Mouse (Mus musculus) c-Kit-positive CD71-negative TER-119-negative erythroid progenitor cells, embryonic 14.5 days (primary cell): ENCODE results near the gene Kif26b.

Experiments
- DNase-seq: peaks from one replicate; pipeline ENCODE4 v3.0.0-alpha.2; 2013; ENCODE audit warnings: low read depth

Kif26b gene

DNA sequence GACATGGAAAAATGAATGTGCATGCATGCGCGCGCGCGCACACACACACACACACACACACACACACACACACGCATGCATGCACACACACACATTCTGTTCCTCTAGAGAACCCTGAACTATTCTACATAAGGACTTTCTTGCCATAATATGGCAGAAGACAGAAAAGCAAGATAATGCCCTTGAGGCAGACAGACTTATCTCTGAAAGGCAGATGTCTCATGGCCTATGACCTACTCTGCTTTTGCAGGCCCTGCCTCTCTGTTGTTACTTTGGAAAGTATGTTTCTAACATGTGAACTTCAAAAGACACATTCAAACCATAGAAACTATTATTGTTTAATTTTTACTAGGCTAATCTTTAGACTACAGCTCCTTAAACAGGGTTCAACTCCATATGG is 255.1 kb downstream of the Kif26b start:
- DNase-seq = no peak

DNA sequence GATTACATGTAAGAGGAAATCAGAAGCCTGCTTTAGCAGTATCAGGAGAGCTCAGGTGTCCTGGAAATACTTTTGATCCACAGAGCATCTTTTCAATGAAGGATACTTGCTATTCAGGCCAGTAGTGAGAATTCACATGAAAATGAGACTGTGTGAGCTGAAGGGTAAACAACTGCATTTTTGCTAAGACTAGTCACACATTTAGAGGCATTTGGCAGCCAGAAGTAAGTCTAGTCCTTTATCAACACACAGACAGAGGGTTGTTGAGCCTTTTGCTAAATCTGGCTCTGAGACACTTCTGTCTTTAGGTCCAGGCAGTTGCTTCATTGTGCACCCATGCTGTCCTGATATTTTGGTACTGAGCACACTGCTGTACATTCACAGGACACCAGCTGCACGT is 262.3 kb downstream of the Kif26b start:
- DNase-seq = no peak

DNA sequence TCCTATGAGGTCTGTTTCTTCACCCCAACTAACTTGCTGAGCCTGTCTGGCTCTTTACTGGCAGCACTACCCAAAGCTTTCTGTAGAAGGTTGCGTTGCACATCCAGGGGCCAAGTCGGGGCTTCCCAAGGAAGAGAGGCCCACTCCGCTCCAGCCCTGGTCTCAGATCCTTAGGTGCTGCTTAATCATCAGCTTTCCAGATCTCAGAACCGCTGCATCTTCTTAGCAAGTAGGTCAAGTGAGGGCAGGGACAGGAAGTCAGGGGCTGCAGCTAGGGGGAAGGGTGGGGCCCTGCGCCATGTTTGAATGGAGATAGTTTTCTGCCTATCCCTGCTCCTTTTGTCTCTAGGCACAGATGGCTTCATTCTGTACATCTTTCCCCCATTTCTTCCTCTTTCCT is 263.8 kb downstream of the Kif26b start:
- no peak for DNase-seq

DNA sequence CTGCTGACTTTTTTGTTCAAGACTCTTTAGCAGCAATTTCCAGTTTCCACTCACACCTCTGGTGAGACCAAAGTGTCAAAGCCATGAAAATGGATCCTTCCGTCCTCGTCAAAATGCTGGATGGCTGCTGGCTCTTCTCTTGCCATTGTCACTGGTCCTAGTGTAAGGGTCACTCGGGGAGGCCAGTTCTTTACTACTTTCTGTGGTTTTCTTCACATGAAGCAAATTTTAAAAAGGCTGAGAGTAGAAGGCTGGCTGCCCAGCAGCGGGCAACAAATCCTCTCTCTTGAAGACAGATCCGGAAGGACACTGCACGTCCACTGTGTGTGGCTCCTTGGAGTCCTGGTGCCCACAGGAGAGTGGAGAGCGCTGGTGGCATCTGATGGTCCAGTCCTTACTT is 265.9 kb downstream of the Kif26b start:
- DNase-seq = no peak

DNA sequence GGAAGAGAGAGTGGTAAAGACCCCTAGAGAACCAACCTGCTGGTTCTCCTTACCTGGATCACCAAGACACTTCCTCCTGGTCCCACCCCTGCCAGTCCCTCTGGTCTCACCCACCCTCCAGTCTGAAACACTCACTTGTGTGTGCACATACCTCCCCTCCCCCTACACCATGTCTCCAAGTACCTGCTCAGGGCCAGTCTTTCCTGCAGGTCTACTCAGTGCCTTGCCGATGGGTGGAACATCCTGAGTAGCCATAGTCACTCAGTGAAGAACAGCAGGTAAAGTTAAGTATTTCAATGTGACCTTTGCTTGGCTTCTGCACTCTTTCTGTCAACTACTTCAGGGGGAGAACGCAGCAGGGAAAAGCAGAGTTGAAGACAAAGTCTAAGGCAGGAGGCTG is 268.5 kb downstream of the Kif26b start:
- no peak for DNase-seq

DNA sequence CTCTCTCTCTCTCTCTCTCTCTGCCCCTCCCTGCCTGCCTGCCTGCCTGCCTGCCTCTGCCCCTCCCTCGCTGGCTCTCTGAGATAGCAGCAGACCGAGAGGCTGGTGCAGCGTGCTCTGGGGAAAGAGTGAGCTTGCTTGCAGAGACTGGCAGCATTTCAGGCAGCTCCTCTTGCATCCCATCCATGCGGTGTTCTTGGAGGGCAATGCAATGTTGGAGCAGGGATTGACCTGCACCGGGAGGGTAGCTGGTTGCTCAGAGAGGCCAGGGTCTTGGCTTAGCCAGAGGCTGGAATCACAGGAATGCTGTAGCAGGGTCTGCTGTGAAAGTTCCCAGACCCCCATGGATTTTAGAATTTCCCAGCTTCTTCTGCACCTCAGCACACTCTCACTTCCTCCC is 269.4 kb downstream of the Kif26b start:
- DNase-seq = no peak

DNA sequence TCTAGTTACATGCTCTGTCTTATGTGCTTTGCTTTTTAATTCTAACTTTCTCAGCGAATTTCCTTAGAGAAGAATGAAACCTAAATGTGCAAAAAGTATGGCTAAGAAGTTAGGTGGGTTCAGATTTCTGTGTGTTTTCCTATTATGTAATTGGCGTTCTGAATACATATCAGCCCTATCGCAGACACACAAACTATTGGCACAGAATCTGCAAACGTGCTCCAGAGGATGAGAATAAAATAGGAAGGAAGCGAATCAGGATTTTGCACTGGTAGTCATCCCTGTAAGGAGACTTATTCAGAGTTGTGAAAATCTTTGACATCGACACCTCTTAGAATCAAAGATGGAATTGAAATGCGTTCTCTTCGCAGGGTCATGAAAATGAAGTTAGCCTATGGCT is 270.0 kb downstream of the Kif26b start:
- no peak for DNase-seq

DNA sequence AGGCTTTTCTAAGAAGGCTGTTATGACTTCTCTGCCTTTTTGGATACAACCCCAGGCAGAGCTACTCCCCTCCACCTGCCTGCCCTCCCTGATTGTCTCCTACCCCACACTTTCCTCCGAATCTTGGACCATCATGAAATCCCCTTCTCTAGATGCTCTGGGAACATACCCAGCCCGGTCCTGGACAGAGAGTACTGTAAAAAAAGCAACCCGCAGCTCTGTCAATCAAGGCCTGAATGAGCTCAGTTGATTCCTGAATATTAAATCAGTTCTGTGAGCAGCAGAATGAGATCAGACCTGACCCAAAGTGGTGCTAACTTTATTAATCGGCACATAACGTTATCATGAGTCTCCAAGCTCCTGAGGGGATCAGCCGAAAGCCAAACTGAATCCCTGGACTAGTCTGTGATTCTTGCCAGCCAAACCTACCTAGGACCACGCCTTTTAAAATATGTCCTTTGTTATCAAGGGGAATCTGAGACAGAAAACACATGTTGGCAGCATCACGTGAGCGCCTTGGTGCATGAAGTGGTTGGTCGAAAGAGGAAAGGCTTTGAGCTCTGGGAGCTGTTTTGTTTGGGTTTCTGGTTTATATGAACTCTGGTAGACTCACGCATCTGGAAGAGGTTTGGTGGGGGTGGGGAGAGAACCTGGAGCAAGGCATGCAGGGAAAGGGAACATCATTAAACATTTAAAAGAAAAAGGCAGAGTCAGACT is 271.1 kb downstream of the Kif26b start:
- DNase-seq = no peak

DNA sequence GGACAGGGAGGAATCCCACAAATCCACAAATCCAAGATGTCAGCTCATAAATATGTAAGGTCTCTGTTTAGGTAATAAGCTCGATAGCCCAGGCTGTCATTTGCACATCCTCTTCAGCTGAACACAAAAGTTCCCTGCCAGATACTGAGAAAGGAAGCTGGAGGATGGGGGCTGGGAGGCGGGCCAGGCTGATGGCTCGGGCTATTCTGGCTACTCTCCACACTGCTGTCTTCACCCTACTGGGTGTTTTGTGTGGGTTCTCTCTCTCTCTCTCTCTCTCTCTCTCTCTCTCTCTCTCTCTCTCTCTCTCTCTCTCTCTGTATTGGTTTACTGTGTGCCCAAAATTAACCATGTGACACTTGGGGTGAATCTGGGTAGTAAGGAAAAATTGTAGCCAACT is 274.2 kb downstream of the Kif26b start:
- DNase-seq = no peak

DNA sequence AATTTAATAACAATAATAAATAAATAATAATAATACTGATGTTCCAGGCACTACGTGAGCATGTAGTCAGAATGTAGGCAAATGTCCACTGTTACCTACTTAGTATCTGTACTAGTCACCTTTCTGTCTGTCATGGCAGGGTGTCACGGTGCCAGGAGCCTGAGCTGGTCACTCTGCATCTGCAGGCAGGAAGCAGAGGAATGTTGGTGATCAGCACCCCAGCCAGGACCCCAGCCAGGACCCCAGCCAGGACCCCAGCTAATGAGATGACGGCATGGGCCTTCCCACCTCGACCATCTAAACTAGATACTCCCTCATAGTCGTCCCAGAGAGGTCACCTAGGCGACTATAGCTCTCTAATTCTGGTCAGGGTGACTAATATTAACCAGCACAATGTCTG is 288.6 kb downstream of the Kif26b start:
- DNase-seq = no peak

DNA sequence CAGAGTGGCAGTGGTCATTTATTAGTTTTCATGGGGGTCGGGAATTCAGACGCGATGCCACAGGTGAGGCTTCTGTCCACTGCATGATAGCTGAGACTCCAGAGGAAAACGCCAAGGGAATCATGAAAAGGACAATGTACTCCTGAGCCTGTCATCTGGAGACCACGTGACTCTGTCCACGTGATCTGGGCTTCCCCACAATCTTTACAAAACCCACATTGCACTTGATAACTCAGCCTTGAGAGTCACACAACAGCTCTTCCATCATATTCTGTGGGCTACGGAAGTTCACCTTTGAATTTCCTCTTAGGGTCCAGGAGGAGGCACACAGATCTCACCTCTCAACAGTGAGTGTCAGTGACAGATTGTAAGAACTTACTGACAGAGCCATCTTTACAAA is 290.1 kb downstream of the Kif26b start:
- no peak for DNase-seq

DNA sequence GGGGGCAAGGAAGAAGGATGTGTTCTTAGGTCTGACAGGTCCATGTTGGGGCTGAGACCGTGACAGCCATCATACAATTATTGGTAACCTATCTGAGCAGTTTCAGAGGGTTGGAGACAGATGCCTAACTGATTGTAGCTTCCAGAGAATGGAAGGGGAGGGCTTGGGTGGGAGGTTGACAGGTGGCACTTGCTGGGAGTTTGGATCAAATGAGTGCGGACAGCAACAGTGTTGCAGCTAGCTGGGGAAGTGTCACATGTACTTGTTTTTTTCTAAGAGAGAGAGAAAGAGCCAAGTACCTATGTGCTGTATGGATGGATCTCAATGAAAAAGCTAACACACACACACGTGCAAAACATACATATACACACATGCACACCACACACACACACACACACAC is 291.2 kb downstream of the Kif26b start:
- DNase-seq = no peak

DNA sequence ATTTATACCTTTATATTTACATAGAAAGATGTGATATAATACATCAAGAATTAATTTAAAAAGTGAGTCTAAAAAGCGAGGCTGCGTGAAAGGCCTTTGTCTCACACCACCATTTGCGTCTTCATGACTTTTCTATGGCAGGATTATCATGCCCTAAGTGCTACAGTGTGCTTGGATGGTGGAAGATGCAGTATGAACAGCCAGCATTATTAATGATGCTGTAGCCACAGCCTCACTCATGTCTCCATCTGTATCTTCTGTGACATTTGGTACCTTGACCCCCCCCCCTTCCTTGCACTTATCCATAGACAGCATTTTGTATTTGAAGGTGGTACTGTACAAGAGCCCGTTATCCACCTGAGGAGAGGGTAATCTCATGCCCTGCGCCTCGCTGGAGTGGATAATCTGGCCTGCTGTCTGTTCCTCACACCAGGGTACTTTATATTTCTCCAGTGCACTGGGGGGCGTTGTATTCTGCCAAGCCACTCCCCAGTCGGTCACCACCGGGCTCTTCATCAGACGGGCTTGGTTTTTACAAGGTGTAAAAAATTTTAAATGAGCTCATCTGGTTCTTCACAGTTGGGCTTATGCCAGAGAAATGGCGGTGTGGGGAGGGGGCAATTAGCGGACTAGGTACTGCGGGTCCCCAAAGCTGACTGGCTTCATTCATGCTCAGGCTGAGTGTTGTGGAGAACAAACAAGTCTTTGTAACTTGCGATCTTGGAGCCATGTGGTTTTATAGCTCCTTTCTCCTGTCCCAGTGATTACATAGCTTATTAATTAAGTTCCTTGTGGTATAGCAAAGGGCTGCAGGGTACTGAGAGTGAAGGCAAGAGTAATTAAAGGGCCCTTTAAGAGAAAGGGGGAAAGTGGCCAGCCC is 291.9 kb downstream of the Kif26b start:
- DNase-seq = no peak

DNA sequence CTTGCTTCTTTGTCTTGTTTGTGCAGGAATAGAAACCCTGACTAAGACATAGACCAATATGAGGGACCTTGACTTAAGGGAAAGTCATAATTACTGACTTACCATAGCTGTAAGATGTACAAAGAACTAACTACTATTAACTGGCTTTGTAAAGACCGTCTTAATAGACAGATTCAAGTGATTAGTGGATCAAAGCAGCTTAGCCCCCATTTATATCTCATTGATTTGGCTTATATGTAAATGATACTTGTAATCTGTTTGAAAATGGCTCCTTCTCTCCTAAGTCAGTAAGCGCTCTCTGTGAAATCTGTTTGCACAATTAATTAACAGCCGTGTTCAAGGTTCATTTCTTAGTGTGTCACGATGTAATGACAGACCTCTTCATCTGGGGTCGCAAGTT is 295.9 kb downstream of the Kif26b start:
- DNase-seq = no peak

DNA sequence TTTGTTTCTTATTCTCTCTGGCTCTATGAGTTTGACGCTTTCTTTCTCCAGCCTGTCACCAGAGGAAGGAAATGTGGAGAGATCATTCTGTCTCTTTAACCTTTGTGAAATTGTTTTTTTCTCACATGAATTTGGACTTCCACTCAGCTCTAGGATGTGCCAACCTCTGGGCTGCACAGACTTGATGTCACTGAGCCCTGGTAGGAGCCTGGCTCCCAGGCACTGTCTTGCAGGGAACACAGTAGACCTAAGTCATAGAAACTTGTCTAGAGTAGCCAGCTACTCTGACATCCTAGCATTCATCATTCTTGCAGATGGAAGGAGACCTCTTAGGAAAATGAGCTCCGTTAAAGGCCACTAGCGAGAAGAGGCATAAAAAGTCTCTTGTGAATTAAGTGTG is 298.3 kb downstream of the Kif26b start:
- no peak for DNase-seq

DNA sequence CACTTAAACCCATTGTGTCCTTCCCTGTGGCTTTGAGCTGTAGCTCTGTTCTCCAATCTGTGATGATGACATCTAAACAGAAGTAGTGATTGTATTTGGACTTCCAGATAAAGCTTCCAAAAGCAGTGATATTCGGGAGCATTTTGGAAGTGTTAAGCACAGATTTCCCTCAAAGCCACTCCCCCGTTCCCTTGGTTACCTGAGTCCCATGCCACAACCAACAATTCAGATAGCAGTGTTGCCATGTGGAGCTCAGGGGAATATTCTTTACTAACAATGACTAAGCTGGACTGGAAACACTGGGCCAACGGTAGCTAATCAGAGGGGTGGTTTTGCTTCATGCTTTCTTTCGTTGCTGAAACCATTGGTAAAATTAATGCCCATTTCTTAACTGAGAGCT is 300.5 kb downstream of the Kif26b start:
- DNase-seq = no peak

DNA sequence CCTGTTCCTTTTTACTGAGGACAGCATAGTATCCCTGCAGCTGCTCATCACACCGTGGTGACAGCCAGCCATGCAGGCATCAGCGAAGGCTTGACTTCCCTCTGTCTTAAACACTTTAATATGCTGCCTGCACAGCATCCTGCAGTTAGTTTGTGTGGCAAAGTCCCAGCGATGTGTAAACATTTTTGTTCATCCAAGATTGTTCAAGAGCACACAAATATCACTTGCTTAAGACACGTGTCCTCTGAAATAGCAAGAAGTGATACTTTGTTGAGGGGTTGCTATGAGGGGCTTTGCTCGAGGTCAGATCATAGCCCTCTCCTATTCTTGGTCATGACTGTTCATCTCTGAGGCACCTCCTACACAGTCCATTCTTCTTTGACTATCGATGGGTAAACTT is 303.6 kb downstream of the Kif26b start:
- no peak for DNase-seq

DNA sequence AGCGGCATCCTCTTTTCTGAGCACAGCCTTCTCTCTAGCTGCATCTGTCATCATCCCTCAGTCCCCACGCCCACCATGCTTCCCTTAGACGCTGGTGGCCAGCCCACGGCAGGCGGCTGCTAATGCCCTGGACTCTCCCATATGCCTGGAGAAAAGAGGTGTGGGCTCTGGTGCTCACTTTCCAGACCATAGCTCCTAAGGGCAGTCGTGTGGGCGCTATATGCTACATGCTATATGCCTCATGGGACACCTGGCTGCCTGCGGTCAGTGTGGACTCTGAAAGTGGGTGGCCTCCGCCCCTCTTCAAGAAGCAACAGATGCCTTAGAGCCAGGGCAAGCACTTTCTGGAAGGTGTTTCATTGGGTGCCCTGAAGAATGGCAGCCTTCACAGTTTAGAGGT is 306.9 kb downstream of the Kif26b start:
- DNase-seq = no peak

DNA sequence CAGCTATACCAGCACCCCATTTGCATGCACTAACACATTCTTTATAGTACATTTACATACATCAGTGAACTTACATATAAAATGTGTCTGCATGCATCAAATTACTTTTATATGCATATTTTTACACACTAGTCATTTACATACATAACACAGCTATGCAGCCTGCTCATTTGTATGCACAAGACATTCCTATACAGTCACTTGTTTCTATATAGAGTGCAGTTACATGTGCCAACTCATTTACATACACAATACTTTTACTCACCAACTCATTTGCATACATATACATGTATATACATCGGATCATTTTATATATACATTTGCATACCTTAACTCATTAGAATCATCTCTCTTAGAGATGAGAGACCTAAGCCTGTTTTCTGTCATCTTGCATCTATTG is 308.1 kb downstream of the Kif26b start:
- DNase-seq = no peak

DNA sequence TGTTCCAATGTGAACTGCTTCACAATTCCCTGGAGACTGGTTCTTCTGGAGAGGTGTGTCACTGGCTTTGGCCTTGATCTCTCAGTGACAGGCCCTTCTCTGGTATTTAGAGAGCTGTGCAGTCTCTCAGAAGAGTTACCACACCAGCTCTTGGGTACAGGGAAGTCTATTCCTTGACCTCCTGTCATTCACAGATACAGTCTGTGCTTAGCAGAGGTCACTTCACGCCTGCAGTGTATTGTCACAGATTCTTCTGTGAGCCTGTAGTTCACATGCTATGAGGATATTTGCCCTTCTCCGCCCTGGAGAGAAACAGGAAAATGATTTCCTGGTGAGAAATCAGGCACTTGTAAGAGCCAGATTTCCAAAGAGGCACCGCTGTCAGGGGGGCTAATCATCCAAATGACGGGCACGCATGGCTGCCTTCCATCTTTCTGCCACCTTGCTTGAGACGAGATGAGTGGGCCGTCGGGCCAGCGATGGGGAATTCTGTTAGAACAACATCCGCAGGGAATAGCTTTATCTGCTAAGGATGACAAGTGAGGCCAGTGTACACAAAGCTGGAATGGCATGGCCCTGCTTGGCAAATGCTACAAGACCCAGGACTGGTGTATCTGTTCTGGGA is 309.9 kb downstream of the Kif26b start:
- DNase-seq = no peak

DNA sequence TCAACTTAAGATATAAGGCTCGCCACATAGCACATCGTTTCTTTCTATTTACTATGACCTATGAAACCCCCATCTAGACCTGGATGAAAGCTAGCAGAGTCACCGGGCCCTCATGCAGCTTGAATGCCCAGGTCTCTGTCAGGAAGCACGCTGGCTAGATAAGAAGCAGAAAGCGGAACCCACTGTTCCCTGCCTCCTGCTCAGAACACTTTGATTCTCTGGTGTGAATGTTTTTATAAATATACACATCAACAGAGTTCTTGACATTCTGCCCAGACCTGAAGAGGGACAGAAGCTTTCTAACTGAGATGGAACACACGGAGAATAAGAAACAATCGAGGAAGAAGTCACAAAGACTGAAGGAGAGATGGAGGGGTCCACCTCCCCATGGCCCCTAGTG is 311.4 kb downstream of the Kif26b start:
- no peak for DNase-seq

DNA sequence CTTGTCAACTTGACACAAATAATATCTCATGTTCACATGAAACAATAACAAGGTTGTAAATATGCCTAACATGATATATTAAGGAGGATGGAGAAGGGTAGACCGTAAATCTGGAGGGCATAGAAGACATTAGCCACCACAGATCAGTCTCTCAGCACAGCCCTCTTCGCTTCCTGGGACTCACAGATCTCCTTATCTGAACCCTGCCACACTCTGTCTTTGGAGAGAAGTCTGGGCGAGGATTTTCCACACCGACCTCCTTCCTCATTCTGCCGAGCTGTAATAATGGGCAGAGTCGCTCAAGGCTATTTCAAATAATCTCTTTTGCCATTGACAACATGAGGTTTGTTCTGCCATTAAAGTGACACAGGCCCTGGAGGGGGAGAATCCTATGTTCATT is 315.9 kb downstream of the Kif26b start:
- DNase-seq = no peak

DNA sequence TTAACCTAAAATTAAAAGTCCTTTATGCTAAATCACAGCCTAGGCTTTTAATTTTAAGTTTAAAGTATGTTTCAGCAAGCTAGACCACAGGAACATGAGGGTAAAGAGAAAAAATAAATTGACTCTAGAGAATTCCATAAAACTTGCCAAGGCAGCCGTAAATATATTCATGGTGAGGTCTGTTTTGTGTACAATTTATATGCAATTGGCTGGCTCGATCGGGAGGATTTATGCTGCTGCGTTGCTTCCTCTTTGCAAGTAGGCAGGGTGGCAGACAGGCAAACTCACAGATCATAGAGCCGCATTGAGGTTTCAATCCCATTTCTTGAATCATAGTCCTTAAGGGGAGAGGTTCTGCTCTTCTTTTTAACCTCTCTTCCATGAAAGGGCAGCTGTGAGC is 318.6 kb downstream of the Kif26b start:
- DNase-seq = no peak
